Mouse (Mus musculus): Measurements from ENCODE around the gene Dis3l. TPM values are rescaled to one million over a fixed set of nuclear protein-coding genes. Genes with fewer than 3 reads are reported as not detected.

The Dis3l gene
- polyA plus RNA-seq, 1 experiment: 4.5 TPM

GRCm38 (mm10) chr9:64264813-64265212 lies 76.3 kb downstream of the Dis3l start:
- H3K27me3 ChIP-seq (ENCODE audit: control insufficient read depth, insufficient read depth, low read length): no peaks in the 10 kb centered on the region
- no peaks in the 10 kb centered on the region for H3K36me3 ChIP-seq (ENCODE audit: control insufficient read depth, insufficient read depth, low read length)
- H3K4me1 ChIP-seq (ENCODE audit: control insufficient read depth, insufficient read depth, insufficient read length): no peaks in the 10 kb centered on the region
- no peak overlapping the region for H3K27ac ChIP-seq (ENCODE audit: insufficient read depth, low read length)
- no peak overlapping the region for H3K4me3 ChIP-seq (ENCODE audit: extremely low read depth, insufficient read depth, insufficient read length)
- no peak for DNase-seq (ENCODE audit: low read depth in 1 of 2, low spot score in 2 of 2)
- TF ChIP-seq POLR2A (IDR thresholded peaks at IDR 0.05; ENCODE audit: low read depth, low read length) (no peak), CTCF (IDR thresholded peaks at IDR 0.05; ENCODE audit: extremely low read depth, insufficient read depth, insufficient read length, insufficient replicate concordance) (no peak)
- 65% methylated on average over 1 of the region's 1 CpGs for WGBS

DNA sequence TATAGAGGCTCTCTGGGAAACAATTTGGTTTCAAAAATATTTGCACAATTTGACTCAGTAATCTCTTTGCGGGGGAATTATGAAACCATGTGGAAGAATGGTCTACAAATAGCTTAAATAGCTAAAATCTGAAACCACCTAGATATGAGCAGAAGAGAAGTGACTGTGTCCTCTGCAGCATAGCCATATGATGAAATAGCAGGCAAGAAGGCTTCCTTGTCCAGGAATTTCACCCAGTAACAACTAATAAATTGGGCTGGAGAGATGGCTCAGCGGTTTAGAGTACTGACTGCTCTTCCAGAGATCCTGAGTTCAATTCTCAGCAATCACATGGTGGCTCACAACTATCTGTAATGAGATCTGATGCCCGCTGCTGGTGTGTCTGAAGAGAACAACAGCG lies 80.1 kb downstream of the Dis3l start:
- Histone ChIP-seq H3K27ac (ENCODE audit: insufficient read depth, low read length) (no peak overlapping the region), H3K27me3 (ENCODE audit: control insufficient read depth, insufficient read depth, low read length) (no peaks in the 10 kb centered on the region), H3K4me3 (ENCODE audit: extremely low read depth, insufficient read depth, insufficient read length) (no peak overlapping the region), H3K36me3 (ENCODE audit: control insufficient read depth, insufficient read depth, low read length) (no peaks in the 10 kb centered on the region), H3K4me1 (ENCODE audit: control insufficient read depth, insufficient read depth, insufficient read length) (no peaks in the 10 kb centered on the region)
- no peak for TF ChIP-seq CTCF (IDR thresholded peaks at IDR 0.05; ENCODE audit: extremely low read depth, insufficient read depth, insufficient read length, insufficient replicate concordance)
- no peak for TF ChIP-seq POLR2A (IDR thresholded peaks at IDR 0.05; ENCODE audit: low read depth, low read length)
- DNase-seq (ENCODE audit: low read depth in 1 of 2, low spot score in 2 of 2): no peak
- WGBS: 88% methylated on average over 4 of the region's 4 CpGs

DNA sequence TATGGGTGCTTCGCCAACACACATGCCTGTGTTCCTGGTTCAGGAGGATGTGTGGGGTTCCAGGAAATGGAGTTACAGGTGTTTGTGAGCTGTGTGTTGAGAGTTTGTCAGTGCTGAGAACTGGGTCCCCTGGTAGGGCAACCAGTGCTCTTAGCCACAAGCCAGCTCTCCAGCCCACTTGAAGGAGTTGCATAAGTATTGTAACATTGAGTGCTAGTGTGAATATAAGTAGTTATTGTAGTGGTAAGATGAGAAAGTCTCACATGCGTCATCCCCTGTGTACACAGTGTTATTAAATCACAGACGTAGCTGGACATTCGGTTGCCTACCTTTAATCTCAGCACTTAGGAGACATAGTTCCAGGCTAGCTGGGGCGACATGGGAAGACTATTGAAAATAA lies 81.2 kb downstream of the Dis3l start:
- Histone ChIP-seq H3K4me1 (ENCODE audit: control insufficient read depth, insufficient read depth, insufficient read length) (no peaks in the 10 kb centered on the region), H3K27ac (ENCODE audit: insufficient read depth, low read length) (no peak overlapping the region), H3K36me3 (ENCODE audit: control insufficient read depth, insufficient read depth, low read length) (no peaks in the 10 kb centered on the region), H3K4me3 (ENCODE audit: extremely low read depth, insufficient read depth, insufficient read length) (no peak overlapping the region), H3K27me3 (ENCODE audit: control insufficient read depth, insufficient read depth, low read length) (no peaks in the 10 kb centered on the region)
- TF ChIP-seq POLR2A (IDR thresholded peaks at IDR 0.05; ENCODE audit: low read depth, low read length) (no peak), CTCF (IDR thresholded peaks at IDR 0.05; ENCODE audit: extremely low read depth, insufficient read depth, insufficient read length, insufficient replicate concordance) (no peak)
- 90% methylated on average over 5 of the region's 5 CpGs for WGBS
- no peak for DNase-seq (ENCODE audit: low read depth in 1 of 2, low spot score in 2 of 2)

Other genes with a start within 250 kb of the Dis3l start
- gene Lctl, start 224.1 kb downstream of the Dis3l start, polyA plus RNA-seq (2012; rRNA removed): 0.09 TPM in 1 of 2 replicates, not detected in the other
- gene Zwilch, start 168.2 kb downstream of the Dis3l start, polyA plus RNA-seq (2012; rRNA removed): 1.1 and 2.6 TPM in 2 replicates
- gene Rpl4, start 167.9 kb downstream of the Dis3l start, polyA plus RNA-seq (2012; rRNA removed): 396 and 442 TPM in 2 replicates
- 4.0 and 5.4 TPM in 2 replicates for gene Snapc5, start 162.0 kb downstream of the Dis3l start, polyA plus RNA-seq (2012; rRNA removed)
- not detected in 2 replicates for gene Uchl4, start 106.1 kb downstream of the Dis3l start, polyA plus RNA-seq (2012; rRNA removed)
- 35.6 and 38.0 TPM in 2 replicates for gene Map2k1, start 87.7 kb downstream of the Dis3l start, polyA plus RNA-seq (2012; rRNA removed)
- gene Tipin, start 59.7 kb downstream of the Dis3l start, polyA plus RNA-seq (2012; rRNA removed): 2.4 and 3.3 TPM in 2 replicates
- 1.0 and 1.8 TPM in 2 replicates for gene Megf11, start 44.3 kb upstream of the Dis3l start, polyA plus RNA-seq (2012; rRNA removed)